Mouse (Mus musculus) heart, adult 2 months (tissue): Measurements from ENCODE around the gene Rimbp2. TPM values are rescaled to one million over a fixed set of nuclear protein-coding genes. Genes with fewer than 3 reads are reported as not detected.

Experiments used
- DNase-seq, 2 experiments: peaks; one replicate each; pipeline ENCODE4 v3.0.0; 2021
- H3K27ac ChIP-seq: fragments of 200-600 bp; 2 replicates; pipeline ENCODE4 v1.8.1; 2022
- H3K27me3 ChIP-seq: fragments of 200-500 bp; 2 replicates; pipeline ENCODE4 v1.6.1; 2012; ENCODE audit warnings: mild to moderate bottlenecking, low read length, inconsistent platforms, mixed read lengths; ENCODE audit not compliant: control insufficient read depth, insufficient read depth
- H3K36me3 ChIP-seq: fragments of 200-500 bp; 2 replicates; pipeline ENCODE4 v1.6.1; 2012; ENCODE audit warnings: low read length, inconsistent platforms; ENCODE audit not compliant: control insufficient read depth, insufficient read depth
- H3K4me1 ChIP-seq: fragments of 200-500 bp; 2 replicates; pipeline ENCODE4 v1.6.1; 2011; ENCODE audit warnings: low read length; ENCODE audit not compliant: control insufficient read depth, insufficient read depth
- H3K4me3 ChIP-seq: fragments of 200-600 bp; 2 replicates; pipeline ENCODE4 v1.8.1; 2022
- H3K79me2 ChIP-seq: fragments of 200-500 bp; replicated peaks from 2 replicates; pipeline ENCODE4 v1.6.1; 2012; ENCODE audit warnings: mild to moderate bottlenecking, inconsistent platforms, low read length, moderate library complexity, mixed read lengths; ENCODE audit not compliant: control insufficient read depth, insufficient read depth
- H3K9ac ChIP-seq: fragments of 200-500 bp; 2 replicates; pipeline ENCODE4 v1.6.1; 2012; ENCODE audit warnings: low read depth, mild to moderate bottlenecking, control low read depth, inconsistent platforms, low read length, mixed read lengths
- CTCF ChIP-seq: fragments of 200-600 bp; IDR thresholded peaks from 2 replicates; pipeline ENCODE4 v1.8.1; 2022; ENCODE audit warnings: antibody characterized with exemption, mild to moderate bottlenecking, moderate library complexity
- EP300 ChIP-seq: fragments of 200-500 bp; IDR thresholded peaks from 2 replicates; pipeline ENCODE4 v1.6.1; 2011; ENCODE audit warnings: low read depth, low read length, control low read depth; ENCODE audit not compliant: insufficient read depth
- POLR2A ChIP-seq: fragments of 200-500 bp; IDR thresholded peaks from 2 replicates; pipeline ENCODE4 v1.6.1; 2011; ENCODE audit warnings: mild to moderate bottlenecking, low read depth, low read length, control low read depth; ENCODE audit not compliant: insufficient read depth
- WGBS: fragments of 180-500 bp; shearing (Covaris S2); methylation state at CpG from one replicate; pipeline ENCODE4 v1.1.7; 2018; 5-methylcytosine and 5-hydroxymethylcytosine counted together
- intact Hi-C: fragments of 180-260 bp; cut with DNase I; formaldehyde crosslinking; loops from one replicate; pipeline ENCODE4 v1.15.1; 2025
- polyA plus RNA-seq: library from polyadenylated mRNA; depleted of rRNA; stranded (reverse); fragments of >200 nt; gene quantifications from 2 replicates; pipeline ENCODE4 v1.2.3, GENCODE M21; 2012
- total RNA-seq, 2 experiments: library from RNA; stranded (reverse); gene quantifications; 2 replicates each; pipeline ENCODE4 v1.2.3; 2021

Gene Rimbp2
- total and polyA plus RNA-seq, 3 experiments = 0.06 to 0.07 TPM; not detected in 1

DNA sequence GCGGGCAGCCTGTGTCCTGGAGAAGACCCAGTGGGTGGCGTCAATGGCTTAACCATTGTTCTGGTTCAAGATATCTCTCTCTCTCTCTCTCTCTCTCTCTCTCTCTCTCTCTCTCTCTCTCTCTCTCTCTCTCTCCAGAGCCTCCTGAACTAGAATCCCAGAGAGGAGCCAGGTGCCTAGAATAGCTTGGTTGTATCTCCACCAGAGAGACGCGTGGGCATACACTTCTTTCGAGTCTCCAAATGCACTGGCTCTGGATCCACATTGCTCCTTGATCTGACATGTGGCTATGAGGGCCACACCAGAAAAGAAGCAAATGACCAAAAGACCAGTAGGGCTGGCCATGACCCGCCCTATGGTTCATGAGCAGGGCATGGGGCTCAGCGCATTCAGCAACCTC lies 116.2 kb downstream of the Rimbp2 start:
- no peaks in the 10 kb centered on the region for H3K36me3 ChIP-seq
- no peak overlapping the region for H3K4me3 ChIP-seq
- intact Hi-C loops = no loop called here
- no peak overlapping the region for H3K9ac ChIP-seq
- WGBS = 90% methylated on average over 7 of the region's 7 CpGs
- no peaks in the 10 kb centered on the region for H3K27me3 ChIP-seq
- H3K4me1 ChIP-seq = no peaks in the 10 kb centered on the region
- no peaks in the 10 kb centered on the region for H3K79me2 ChIP-seq
- DNase-seq = no peak
- TF ChIP-seq EP300 (no peak), POLR2A (no peak), CTCF (no peak)
- no peak overlapping the region for H3K27ac ChIP-seq

- H3K27ac ChIP-seq = no peak overlapping the region
- no peak for TF ChIP-seq CTCF
- no peak for TF ChIP-seq EP300
- TF ChIP-seq POLR2A = no peak
- no peaks in the 10 kb centered on the region for H3K27me3 ChIP-seq
- WGBS = 72% methylated on average over 8 of the region's 8 CpGs
- no peaks in the 10 kb centered on the region for H3K36me3 ChIP-seq
- no peaks in the 10 kb centered on the region for H3K79me2 ChIP-seq
- no peak for DNase-seq
- intact Hi-C loops = no loop called here
- no peak overlapping the region for H3K4me3 ChIP-seq
- H3K4me1 ChIP-seq = no peaks in the 10 kb centered on the region
- H3K9ac ChIP-seq = no peak overlapping the region
Measured at GRCm38 (mm10) chr5:128834126-128834525, 119.2 kb downstream of the Rimbp2 start.

GRCm38 (mm10) chr5:128822843-128823242 lies 130.4 kb downstream of the Rimbp2 start:
- intact Hi-C loops = no loop called here
- Histone ChIP-seq H3K79me2 (no peaks in the 10 kb centered on the region), H3K36me3 (no peaks in the 10 kb centered on the region), H3K27ac (no peak overlapping the region), H3K9ac (no peak overlapping the region), H3K4me1 (no peaks in the 10 kb centered on the region), H3K4me3 (no peak overlapping the region), H3K27me3 (no peaks in the 10 kb centered on the region)
- DNase-seq = no peak
- TF ChIP-seq EP300 = no peak
- no peak for TF ChIP-seq POLR2A
- TF ChIP-seq CTCF = no peak
- 73% methylated on average over 3 of the region's 3 CpGs for WGBS

- Histone ChIP-seq H3K36me3 (no peaks in the 10 kb centered on the region), H3K4me1 (no peaks in the 10 kb centered on the region), H3K27ac (no peak overlapping the region), H3K27me3 (no peaks in the 10 kb centered on the region), H3K4me3 (no peak overlapping the region), H3K9ac (no peak overlapping the region), H3K79me2 (no peaks in the 10 kb centered on the region)
- 67% methylated on average over 12 of the region's 12 CpGs for WGBS
- no peak for DNase-seq
- intact Hi-C loops = no loop called here
- TF ChIP-seq EP300 (no peak), CTCF (no peak), POLR2A (no peak)
Measured at GRCm38 (mm10) chr5:128819638-128820285, 133.5 kb downstream of the Rimbp2 start.

GRCm38 (mm10) chr5:128815629-128816028 lies 137.7 kb downstream of the Rimbp2 start:
- H3K36me3 ChIP-seq = no peaks in the 10 kb centered on the region
- H3K9ac ChIP-seq = no peak overlapping the region
- H3K79me2 ChIP-seq = no peaks in the 10 kb centered on the region
- 56% methylated on average over 8 of the region's 8 CpGs for WGBS
- TF ChIP-seq CTCF = no peak
- TF ChIP-seq EP300 = no peak
- TF ChIP-seq POLR2A = no peak
- H3K27ac ChIP-seq = no peak overlapping the region
- no peaks in the 10 kb centered on the region for H3K27me3 ChIP-seq
- H3K4me3 ChIP-seq = no peak overlapping the region
- H3K4me1 ChIP-seq = no peaks in the 10 kb centered on the region
- DNase-seq = no peak
- intact Hi-C loops = no loop called here

DNA sequence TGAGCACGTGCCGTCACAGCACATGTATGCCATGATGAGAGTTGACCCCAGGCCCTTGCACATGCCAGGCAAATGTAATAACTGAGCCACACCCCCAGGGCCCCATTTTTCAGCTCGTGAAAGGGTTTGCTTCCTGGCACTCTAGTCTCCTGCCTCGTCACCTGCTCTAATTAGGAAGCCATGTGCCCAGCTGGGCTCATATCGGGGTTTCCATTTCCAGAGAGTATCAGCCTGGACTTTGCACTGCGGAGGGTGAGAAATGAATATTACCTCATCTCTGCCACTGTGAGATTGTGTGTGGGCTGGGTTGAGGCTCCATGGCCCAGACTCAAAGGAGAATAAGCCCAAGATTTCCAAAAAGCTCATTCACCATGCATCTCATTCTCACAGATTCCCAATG lies 138.2 kb downstream of the Rimbp2 start:
- Histone ChIP-seq H3K79me2 (no peaks in the 10 kb centered on the region), H3K27me3 (no peaks in the 10 kb centered on the region), H3K4me3 (no peak overlapping the region), H3K9ac (no peak overlapping the region), H3K4me1 (no peaks in the 10 kb centered on the region), H3K36me3 (no peaks in the 10 kb centered on the region), H3K27ac (no peak overlapping the region)
- intact Hi-C loops = no loop called here
- TF ChIP-seq EP300 (no peak), POLR2A (no peak), CTCF (no peak)
- WGBS = 83% methylated on average over 6 of the region's 6 CpGs
- no peak for DNase-seq
